Mouse (Mus musculus) heart, postnatal 0 days (tissue): ENCODE measurements around the gene Morn4.

Source experiments
- CTCF ChIP-seq: IDR thresholded peaks from 2 replicates; pipeline ENCODE4 v1.5.1; 2016; ENCODE audit warnings: antibody characterized with exemption, control low read depth, low read depth
- EP300 ChIP-seq: IDR thresholded peaks from 2 replicates; pipeline ENCODE4 v1.6.1; 2016; ENCODE audit warnings: antibody characterized with exemption, low read depth

GRCm38 (mm10) chr19:42104681-42105080, 18.5 kb upstream of the Morn4 start:
- TF ChIP-seq CTCF (no peak), EP300 (no peak)
